8 mouse cellular contexts compared by ENCODE assay signal in genomic region chr13:52352576-52352975, GRCm38 (mm10).
A peak's percentile ranks its signal among the peaks of the same experiment; 100 is the strongest.
DNase-seq lines count a peak whose midpoint lies in the region; ATAC-seq and TF ChIP-seq lines count a peak whose summit lies in the region.

No protein-coding gene starts in this region.

- TF ChIP-seq POLR2A in liver, adult 2 months (IDR thresholded peaks at IDR 0.05; ENCODE audit: extremely low read depth, insufficient read depth, low read length) = no peak

- DNase-seq in cerebellum, postnatal 10 days = peak; percentile 58 to 66
- no peak for DNase-seq in cerebellum, adult 9-11 months
- peak; percentile 5 for DNase-seq in liver, adult 2 months (ENCODE audit: extremely low read depth, low read depth, low spot score)
- DNase-seq in adipocyte (ENCODE audit: low spot score) (peak; percentile 8), MN1 (ENCODE audit: low spot score) (no peak)
- DNase-seq in limb, embryonic 11.5 days (ENCODE audit: low spot score) = peak; percentile 53
- no peak for DNase-seq in frontal cortex, postnatal 10 days (ENCODE audit: low spot score in 2 of 2)

- H3K4me3 ChIP-seq in liver, adult 2 months (ENCODE audit: insufficient read depth, low read depth, low read length) = no peak overlapping the region
- H3K4me3 ChIP-seq in liver, embryonic 12.5 days = no peak overlapping the region
- H3K4me3 ChIP-seq in limb, embryonic 11.5 days (ENCODE audit: low read depth, low read length) = no peak overlapping the region

- no peaks in the 10 kb centered on the region for H3K27me3 ChIP-seq in liver, adult 2 months (ENCODE audit: control insufficient read depth, insufficient read depth, low read length)
- H3K27me3 ChIP-seq in liver, embryonic 12.5 days (replicated peaks) = no peaks in the 10 kb centered on the region
- H3K27me3 ChIP-seq in limb, embryonic 11.5 days (ENCODE audit: control insufficient read depth, insufficient read depth, low read length) = no peaks in the 10 kb centered on the region

- TF ChIP-seq CTCF in liver, adult 2 months (IDR thresholded peaks at IDR 0.05; ENCODE audit: low read depth, low read length) = peak; percentile 73

- H3K4me1 ChIP-seq in liver, adult 2 months (ENCODE audit: control insufficient read depth, insufficient read depth, low read length) = no peaks in the 10 kb centered on the region
- no peaks in the 10 kb centered on the region for H3K4me1 ChIP-seq in liver, embryonic 12.5 days
- H3K4me1 ChIP-seq in limb, embryonic 11.5 days (ENCODE audit: control insufficient read depth, insufficient read depth, low read length) = no peaks in the 10 kb centered on the region

- WGBS in liver, adult 2 months = 70% methylated on average over 4 of the region's 4 CpGs
- WGBS in liver, embryonic 12.5 days (ENCODE audit: insufficient replicate concordance) = 58% methylated on average over 4 of the region's 4 CpGs
- 68% methylated on average over 4 of the region's 4 CpGs for WGBS in limb, embryonic 11.5 days

- no peak overlapping the region for H3K4me2 ChIP-seq in liver, embryonic 12.5 days
- H3K4me2 ChIP-seq in limb, embryonic 11.5 days (ENCODE audit: low read depth, severe bottlenecking) = no peak overlapping the region

- no peak for ATAC-seq in liver, embryonic 12.5 days
- no peak for ATAC-seq in limb, embryonic 11.5 days (ENCODE audit: insufficient number of reproducible peaks, low FRiP score, low TSS enrichment, low read depth)

- H3K79me2 ChIP-seq in liver, adult 2 months (ENCODE audit: control insufficient read depth, insufficient read depth, low read length) = no peaks in the 10 kb centered on the region

- no peak overlapping the region for H3K9ac ChIP-seq in liver, adult 2 months (ENCODE audit: low read depth, low read length)
- no peak overlapping the region for H3K9ac ChIP-seq in liver, embryonic 12.5 days
- no peak overlapping the region for H3K9ac ChIP-seq in limb, embryonic 11.5 days (ENCODE audit: low read length)

- H3K9me3 ChIP-seq in liver, embryonic 12.5 days (replicated peaks) = 0 out of 2 replicates have a peak, but pooled peaks cover 4% of the 10 kb centered on the region
- H3K9me3 ChIP-seq in limb, embryonic 11.5 days (ENCODE audit: control insufficient read depth, low read length) = no peaks in the 10 kb centered on the region

- H3K27ac ChIP-seq in liver, adult 2 months (replicated peaks; ENCODE audit: insufficient read depth, low read depth, low read length) = no peak overlapping the region
- no peak overlapping the region for H3K27ac ChIP-seq in liver, embryonic 12.5 days
- H3K27ac ChIP-seq in limb, embryonic 11.5 days (replicated peaks; ENCODE audit: low read depth, low read length) = no peak overlapping the region

- H3K36me3 ChIP-seq in liver, adult 2 months (ENCODE audit: control insufficient read depth, insufficient read depth, low read length) = no peaks in the 10 kb centered on the region
- no peaks in the 10 kb centered on the region for H3K36me3 ChIP-seq in liver, embryonic 12.5 days
- H3K36me3 ChIP-seq in limb, embryonic 11.5 days (ENCODE audit: control insufficient read depth, insufficient read depth, low read length) = no peaks in the 10 kb centered on the region

Comparison
In these comparisons a context has a peak if more than half of its experiments do, and no peak if none do; other contexts are left out.
1. DNase-seq: peak in cerebellum, postnatal 10 days (2 of 2), liver, adult 2 months (single experiment), adipocyte (single experiment) and limb, embryonic 11.5 days (single experiment); none in cerebellum, adult 9-11 months (single experiment), MN1 (single experiment) and frontal cortex, postnatal 10 days (0 of 2).